Mouse (Mus musculus) CD4-positive, CD25-positive, alpha-beta regulatory T cell, adult 2 months (primary cell): ENCODE measurements around the gene Chst8.

Experiments
- DNase-seq: peaks from one replicate; pipeline ENCODE4 v3.0.0-alpha.2; 2012; ENCODE audit warnings: low read depth, low spot score

The Chst8 gene

GRCm38 (mm10) chr7:34752151-34752762 is 60.3 kb downstream of the Chst8 start:
- DNase-seq, result no peak

- DNase-seq, result no peak
Measured at GRCm38 (mm10) chr7:34750350-34750749, 62.2 kb downstream of the Chst8 start.

- peak; percentile 26 for DNase-seq
Measured at GRCm38 (mm10) chr7:34749753-34750152, 62.8 kb downstream of the Chst8 start.

DNA sequence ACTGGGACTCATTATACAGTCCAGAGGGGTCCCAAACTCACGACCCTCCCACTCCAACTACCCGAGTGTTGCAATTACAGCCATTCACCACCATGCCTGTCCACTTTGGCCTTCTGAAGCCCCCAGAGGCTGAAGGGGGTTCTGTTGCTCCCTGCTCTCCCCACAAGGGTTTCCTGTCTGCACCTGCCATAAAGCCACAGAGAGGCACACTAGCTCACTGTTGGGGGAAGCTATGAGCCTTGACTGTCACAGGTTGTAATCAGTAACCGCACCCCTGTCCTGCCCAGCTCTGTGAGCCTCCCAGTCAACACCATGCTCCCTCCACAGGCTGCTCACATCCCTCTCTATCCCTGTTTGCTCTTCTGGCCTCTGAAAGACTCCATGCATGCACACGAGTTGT is 64.0 kb downstream of the Chst8 start:
- DNase-seq, result no peak

DNA sequence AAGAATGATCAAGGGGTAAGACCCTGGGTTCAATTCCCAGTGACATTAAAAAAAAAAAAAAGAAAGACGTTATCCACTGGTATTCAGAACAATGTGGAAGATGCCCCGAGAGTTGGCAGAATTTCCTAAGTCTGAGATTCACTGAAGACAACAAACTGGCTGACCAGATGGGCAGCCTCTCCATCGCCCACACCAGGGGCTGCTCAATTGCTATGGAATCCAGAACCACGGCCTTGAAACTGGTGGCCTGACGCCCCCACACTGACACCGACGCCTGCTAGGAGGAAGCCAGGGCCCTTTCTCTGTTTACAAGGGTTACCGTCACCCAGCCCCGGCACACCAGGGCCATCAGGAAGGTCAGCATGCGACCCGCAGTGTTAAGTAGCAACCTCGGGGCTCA is 64.8 kb downstream of the Chst8 start:
- DNase-seq, result no peak

DNA sequence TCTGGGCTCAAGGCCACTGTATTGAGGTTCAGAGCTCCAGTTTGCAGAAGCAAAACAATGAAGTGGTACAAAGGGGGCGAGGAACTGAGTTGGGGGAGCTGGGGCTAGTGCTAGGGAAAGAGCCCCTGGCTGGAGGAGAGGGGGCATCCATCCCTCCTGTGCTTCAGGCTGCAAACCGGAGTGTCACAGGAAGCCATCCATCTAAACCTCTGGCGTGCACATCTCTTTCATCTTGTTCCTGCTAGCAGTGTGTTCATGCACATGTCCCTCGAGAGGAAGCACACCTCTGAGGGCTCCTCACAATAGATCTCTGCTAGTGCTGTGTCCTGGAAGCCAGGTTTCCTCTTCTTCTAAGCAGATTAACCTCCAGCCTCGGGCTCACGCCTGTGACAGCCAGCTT is 65.9 kb downstream of the Chst8 start:
- DNase-seq, result no peak

DNA sequence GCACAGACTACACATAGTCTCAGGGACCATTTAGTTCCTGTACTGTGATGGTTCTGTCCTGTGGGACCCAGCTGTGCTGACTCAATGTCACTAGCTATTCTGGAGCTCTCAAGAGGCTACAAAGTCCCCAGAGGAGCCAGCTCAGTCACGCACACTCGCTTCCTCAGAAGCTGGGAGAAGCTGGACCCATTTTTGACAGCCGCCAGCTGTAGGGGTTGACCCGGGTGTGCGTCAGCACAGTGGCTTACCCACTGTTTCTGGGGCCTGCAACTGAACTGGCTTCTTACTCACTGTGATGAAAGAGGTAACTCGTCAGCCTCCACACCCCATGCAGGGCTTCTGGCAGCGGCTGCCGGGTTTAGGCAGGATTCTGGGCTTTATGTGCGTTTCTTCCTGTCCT is 66.3 kb downstream of the Chst8 start:
- DNase-seq, result no peak

- DNase-seq, result no peak
Measured at GRCm38 (mm10) chr7:34745426-34745825, 67.1 kb downstream of the Chst8 start.

GRCm38 (mm10) chr7:34744994-34745393 is 67.5 kb downstream of the Chst8 start:
- no peak for DNase-seq

- no peak for DNase-seq
Measured at GRCm38 (mm10) chr7:34743411-34744085, 69.0 kb downstream of the Chst8 start.

GRCm38 (mm10) chr7:34739371-34739770 is 73.1 kb downstream of the Chst8 start:
- DNase-seq, result no peak

DNA sequence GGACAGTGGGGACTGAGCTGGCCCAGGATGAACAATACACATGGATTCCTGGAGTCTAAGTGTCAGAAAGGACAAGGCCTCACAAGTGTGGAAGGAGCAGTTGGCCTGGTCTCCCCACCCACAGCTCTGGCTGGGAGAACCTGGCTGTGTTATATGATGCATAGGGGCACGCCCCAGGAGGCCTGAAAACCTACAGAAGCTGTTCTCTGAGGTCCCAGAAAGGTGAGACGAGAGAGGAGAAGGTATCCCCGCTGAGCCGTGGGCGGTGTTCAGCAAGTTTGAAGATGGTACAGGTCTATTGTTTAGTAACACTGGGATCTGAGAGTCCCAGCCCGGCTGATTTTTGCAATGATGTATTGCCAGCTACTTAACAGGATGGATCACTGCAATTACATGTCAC is 75.3 kb downstream of the Chst8 start:
- no peak for DNase-seq

DNA sequence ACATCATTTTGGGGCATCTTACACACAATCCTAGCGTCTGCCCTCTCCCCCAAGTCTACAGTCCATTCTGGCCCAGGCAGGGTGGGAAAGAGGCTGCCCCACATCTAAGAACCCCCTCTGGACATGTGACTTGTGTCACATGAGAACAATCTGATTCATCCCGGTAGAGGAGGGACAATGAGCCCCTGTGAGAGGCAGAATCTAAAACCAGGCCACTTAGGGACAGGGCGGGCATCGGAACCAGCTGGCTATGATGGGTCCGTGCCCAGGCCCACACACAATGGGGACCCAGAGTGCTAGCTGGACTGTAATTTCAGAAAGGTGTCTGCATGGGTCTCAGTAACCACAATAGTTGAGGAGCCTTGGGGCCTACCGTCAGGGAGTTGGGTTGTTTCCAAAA is 78.2 kb downstream of the Chst8 start:
- DNase-seq, result no peak

GRCm38 (mm10) chr7:34728931-34729330 is 83.6 kb downstream of the Chst8 start:
- no peak for DNase-seq

- no peak for DNase-seq
Measured at GRCm38 (mm10) chr7:34725206-34725605, 87.3 kb downstream of the Chst8 start.

DNA sequence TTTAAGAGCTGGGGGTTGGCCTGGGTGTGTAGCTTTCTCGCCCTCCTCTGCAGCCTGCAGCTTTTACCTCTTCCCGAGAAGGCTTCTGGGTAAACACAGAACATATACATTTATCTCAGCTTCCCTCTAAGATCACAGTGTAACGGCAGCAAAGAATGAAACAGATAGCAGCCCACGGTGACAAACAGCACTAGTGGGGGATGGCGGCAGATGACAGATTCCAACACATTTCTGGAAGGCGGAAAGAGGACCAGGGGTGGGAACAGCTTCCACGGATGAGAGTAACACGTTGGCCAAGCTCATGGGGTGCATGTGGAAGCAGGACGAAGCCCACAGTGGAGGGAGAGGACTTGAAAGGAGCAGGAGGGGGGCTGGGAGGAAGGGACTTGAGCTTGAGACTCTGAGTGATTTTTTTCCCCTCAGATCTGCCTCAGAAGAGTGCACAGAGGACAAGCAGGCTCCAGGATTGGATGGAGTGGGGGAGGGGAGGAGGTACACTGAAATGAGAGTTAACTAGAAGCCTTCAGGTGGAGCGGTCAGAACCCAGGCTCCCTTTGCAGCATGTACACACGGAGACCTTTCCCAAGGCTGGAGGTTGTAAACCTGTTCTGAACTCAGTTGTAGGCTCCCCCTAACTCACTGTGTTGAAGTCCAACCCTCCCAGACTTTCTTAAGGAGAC is 89.8 kb downstream of the Chst8 start:
- no peak for DNase-seq

DNA sequence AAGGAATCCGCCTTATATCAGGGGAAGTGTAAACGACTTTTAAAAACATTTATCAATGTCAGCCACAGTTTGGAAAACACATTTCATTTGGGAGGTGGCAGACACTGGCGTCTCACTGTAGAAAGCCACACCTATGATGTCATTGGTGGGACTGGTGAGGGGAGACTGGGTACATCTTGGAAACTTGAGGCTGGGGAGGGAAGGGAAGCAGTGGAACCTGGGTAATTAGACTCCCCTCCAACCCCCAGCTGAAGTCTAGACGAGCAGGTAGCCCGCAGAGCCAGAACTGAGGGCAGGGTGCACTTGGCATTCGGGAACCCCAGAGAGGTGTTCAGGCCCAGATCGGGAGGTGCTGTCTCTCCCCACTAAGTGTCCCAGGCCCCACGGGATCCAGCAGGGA is 90.4 kb downstream of the Chst8 start:
- DNase-seq, result no peak

DNA sequence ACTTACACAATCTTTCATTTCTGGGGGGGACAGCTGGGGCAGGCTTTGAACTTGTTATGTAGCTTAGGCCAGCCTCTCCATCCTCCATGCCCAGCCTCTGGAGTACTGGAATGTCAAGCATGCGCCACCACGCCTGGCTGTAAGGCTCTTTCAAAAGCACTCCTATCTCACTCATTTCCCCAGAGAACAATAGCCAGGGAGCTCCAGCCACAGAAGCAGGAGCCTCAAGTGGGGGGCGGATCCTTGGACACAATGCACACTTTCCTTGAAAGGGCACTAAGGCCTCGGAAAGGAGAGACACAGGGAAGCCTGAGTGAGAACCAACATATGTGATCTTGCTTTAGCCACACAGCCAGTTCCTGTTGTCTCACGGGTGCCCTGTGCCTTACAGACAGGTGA is 90.9 kb downstream of the Chst8 start:
- DNase-seq, result no peak

DNA sequence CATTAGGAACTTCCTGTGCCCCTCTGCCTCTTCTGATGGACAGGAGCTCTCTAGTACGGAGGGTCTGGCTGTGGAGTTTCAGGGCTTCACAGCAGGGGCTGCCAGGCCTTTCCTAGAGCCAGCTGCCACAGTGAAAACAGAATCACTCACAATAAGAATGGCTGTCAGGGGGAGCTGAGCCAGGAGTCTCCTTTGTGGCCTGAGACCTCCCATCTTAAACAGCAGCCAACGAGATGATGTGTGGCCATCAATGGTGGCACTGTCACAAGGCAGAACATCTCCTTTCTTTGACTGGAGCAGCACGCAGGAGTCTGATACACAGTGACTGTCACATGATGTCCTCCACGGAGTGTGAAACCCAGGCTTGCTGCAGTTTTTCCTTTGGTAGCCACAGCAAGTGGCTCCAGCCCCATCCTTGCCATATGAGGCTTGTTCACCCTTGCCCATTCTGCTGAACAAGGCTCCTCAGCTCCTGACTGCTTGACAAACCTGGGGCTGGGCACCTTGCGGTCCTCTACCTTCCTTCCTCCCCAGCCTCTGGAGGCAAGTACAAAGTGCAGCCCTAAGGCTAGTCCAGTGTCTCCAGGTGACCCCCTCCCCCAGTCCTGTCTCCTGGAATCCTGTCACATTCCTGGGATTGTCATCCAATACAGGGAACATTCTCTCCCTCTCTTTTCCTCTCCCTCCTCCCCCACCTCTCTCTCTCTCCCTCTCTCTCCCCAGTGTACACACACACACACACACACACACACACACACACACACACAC is 91.4 kb downstream of the Chst8 start:
- no peak for DNase-seq

DNA sequence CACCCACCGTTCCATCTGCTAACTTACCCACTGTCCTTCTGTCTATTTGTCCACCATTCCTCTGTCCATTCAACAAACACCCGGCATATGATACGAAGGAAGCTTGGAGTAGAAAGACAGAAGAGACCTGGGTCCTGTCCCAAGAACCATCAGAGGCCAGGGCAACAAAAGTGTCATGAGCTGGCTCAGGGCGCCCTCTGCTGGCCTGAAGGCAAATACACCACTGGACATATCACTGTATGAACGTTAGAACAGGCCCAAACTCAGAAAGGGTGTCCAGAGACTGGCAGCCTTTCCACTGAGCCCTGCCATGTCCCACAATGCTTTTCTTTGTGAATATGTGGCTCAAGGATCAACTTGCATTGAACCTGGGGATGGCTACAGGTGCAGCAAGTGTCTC is 92.9 kb downstream of the Chst8 start:
- peak; percentile 47 for DNase-seq

DNA sequence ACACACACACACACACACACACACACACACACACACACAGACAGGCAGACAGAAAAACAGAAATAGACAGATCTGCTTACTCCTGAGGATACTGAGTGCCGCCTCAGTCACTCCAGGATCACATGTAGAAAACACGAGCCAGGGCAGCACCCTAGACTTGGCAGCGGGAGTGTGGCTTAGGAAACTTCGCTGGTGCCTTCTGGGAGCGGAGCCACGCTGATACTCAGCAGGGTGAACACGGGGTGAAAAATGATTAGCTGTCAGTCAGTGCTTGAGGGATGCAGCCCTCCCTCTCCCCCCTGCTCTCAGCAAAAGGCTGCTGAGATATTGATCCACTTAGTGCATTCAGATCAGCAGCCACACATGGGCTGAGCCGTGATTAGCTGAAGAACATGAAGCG is 93.9 kb downstream of the Chst8 start:
- no peak for DNase-seq

- no peak for DNase-seq
Measured at GRCm38 (mm10) chr7:34717161-34717810, 95.2 kb downstream of the Chst8 start.
